Mouse (Mus musculus): ENCODE data around the gene Arsb.

DNA sequence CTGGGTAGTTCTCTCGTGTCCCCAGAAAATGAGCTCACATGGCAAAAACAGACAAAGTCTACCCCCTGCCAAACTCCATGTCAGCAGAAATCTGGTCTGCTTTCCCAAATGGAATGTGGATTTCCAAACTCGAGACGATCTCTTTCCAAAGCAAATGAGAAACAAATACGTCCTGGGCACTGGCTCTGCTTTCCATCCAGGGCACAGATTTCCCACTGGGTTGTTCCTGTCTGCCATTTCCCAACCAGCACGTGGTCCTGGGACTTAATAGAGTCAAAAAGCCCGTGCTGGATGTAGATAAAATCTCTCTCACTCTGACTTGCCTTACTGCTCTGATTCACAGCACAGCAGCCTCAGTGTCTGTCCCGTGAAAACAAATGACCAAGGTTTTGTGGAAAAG is 139.6 kb downstream of the Arsb start:
- no peak for TF ChIP-seq POLR2A (IDR thresholded peaks at IDR 0.05; ENCODE audit: low read depth, low read length)
- TF ChIP-seq CTCF (conservative IDR thresholded peaks at IDR 0.05; ENCODE audit: insufficient read depth, insufficient read length, low read depth, low read length), result no peak

Measured in kidney, adult 2 months (tissue).